Mouse (Mus musculus): ENCODE measurements around the gene Kif3a.
A peak's percentile ranks its signal among the peaks of the same experiment; 100 is the strongest.

Gene Kif3a

DNA sequence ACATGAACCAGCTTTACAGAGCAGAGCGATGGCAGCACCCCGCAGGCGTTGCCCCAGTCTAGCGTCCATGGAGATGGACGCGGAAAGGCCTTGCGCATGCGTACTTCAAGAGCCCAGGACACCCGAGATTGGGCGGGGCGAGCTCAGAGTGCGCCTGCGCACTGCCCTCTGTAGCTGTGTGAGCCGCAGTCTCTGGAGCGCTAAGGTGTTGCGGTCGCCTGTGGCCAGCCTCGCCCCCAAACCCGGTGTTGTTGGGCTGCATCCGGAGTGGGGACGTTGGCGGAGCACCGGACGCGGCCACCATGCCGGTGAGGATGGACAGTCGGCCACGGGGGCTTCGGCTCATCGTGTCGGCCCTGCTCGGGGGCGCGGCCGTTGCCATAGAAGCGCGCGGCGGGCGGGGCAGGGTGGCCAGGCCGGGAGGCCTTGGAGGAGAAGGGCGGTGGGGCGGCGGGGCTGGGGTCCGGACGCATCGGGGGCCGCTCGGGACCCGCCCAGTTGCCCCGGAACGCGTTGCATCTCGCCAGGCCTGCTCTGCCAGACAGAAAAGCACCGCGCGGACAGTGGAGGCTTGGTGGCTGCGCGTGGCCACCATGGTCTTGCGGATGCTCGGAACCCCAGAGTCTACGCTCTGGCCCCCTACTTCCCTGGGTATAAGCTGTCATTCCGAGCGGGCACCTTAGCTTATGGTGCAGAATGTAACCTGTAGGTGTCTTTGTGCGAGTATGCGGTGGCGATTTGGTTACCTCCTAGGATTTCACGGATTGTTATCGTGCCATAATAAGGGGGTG lies at the start of gene Kif3a:
Gene Kif3a (plus strand): TSS at position 156 of the 791 bp plus-strand sequence.
- peak; percentile 93 for ATAC-seq (ENCODE audit: insufficient number of reproducible peaks, low FRiP score, low TSS enrichment)

- no peak for ATAC-seq (ENCODE audit: insufficient number of reproducible peaks, low FRiP score, low TSS enrichment)
Observed at GRCm38 (mm10) chr11:53518759-53519158, 48.4 kb upstream of the Kif3a start.

DNA sequence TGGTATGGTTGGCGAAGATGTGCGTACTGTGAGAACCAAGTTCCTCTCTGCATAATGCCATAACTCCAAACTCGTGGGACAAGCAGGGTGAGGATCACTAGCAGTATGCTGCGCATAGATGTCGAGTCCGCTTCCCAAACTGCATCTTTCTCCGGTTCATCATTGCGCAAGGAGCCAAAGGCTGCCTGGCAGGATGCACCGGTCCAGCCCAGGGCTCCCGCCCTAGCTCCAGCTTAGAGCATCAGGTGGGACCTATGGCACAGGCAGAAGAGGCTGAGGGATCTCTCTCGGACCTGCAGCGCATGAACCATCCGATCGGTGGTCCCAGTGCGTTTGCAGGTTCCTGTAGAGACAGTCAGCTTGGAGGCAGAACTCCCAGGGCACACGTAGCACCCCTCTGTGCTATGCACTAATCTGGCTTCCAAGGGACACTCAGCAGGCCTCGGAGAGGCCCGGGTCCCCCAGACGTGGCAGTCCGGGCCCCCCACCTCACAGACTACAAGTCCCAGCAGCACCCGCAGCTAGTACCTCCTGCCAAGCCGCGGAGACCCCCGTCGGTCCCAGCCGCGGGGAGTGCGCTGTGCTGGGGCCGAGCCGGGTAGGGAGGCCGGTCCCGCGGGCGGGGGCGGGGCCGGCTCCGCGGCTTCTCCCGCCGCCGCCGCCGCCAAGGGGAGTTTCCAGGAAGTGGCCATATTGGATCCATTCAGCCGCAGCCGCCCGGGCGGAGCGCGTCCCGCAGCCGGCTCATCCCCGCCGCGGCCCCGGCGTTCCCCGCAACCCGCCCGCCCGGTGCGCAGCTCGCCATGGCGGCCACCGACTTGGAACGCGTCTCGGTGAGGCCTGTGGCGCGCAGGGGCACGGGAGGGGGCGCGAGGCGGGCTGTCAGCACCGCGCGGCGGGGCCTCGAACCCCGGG lies 47.7 kb upstream of the Kif3a start, which contains the start of gene Sept8:
Gene Sept8 (plus strand): TSS at position 51 of the 915 bp plus-strand sequence.
- peak; percentile 49; the same call in 1 of the 2 replicates for ATAC-seq (ENCODE audit: insufficient number of reproducible peaks, low FRiP score, low TSS enrichment)

GRCm38 (mm10) chr11:53520122-53520978 lies 46.8 kb upstream of the Kif3a start:
- ATAC-seq (ENCODE audit: insufficient number of reproducible peaks, low FRiP score, low TSS enrichment): peak; percentile 59; the same call in 1 of the 2 replicates

GRCm38 (mm10) chr11:53521120-53521820 lies 45.9 kb upstream of the Kif3a start:
- ATAC-seq (ENCODE audit: insufficient number of reproducible peaks, low FRiP score, low TSS enrichment): no peak

- no peak for ATAC-seq (ENCODE audit: insufficient number of reproducible peaks, low FRiP score, low TSS enrichment)
Observed at GRCm38 (mm10) chr11:53521821-53522131, 45.4 kb upstream of the Kif3a start.

DNA sequence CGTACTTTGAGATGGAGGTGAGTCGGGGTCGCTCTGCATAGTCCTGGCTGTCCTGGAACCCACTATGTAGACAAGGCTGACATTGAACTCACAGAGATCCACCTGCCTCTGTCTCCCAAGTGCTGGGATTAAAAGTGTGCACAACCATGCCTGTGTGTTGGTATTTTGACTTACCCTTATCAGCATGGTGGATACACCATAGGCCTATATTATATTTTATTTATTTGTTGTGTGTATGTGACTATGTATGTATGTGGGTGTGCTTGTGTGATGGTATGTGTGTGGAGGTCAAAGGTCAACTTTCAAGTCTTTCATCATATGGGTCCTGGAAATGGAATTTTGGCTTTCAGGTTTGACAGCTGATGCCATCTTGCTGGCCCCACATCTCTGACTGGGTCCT lies 44.8 kb upstream of the Kif3a start:
- no peak for ATAC-seq (ENCODE audit: insufficient number of reproducible peaks, low FRiP score, low TSS enrichment)

DNA sequence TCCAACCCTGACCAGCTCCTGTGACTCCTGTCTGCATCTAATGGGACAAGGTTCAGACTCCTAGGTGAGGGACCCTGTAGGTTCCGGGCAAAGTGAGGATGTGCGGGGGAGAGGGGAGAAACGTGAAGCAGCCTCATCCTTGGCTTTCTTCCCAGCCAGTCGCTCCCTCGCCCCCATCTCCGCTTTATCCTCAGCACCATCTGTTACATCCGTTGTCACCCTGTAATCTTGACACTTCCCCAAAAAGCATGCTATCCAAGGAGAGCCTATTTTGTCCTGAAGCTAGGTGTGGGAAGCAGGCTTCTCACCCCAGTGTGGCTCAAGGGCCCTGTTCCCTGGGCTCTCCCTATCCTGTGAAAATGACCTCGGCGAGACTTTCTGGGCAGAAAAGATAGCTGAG lies 44.2 kb upstream of the Kif3a start:
- ATAC-seq (ENCODE audit: insufficient number of reproducible peaks, low FRiP score, low TSS enrichment): peak; percentile 42; the same call in 1 of the 2 replicates

GRCm38 (mm10) chr11:53523545-53524405 lies 43.4 kb upstream of the Kif3a start:
- ATAC-seq (ENCODE audit: insufficient number of reproducible peaks, low FRiP score, low TSS enrichment): no peak

GRCm38 (mm10) chr11:53524905-53525304 lies 42.3 kb upstream of the Kif3a start:
- ATAC-seq (ENCODE audit: insufficient number of reproducible peaks, low FRiP score, low TSS enrichment): no peak

- no peak for ATAC-seq (ENCODE audit: insufficient number of reproducible peaks, low FRiP score, low TSS enrichment)
Observed at GRCm38 (mm10) chr11:53525461-53525860, 41.7 kb upstream of the Kif3a start.

GRCm38 (mm10) chr11:53528397-53529252 lies 38.6 kb upstream of the Kif3a start:
- ATAC-seq (ENCODE audit: insufficient number of reproducible peaks, low FRiP score, low TSS enrichment): no peak

DNA sequence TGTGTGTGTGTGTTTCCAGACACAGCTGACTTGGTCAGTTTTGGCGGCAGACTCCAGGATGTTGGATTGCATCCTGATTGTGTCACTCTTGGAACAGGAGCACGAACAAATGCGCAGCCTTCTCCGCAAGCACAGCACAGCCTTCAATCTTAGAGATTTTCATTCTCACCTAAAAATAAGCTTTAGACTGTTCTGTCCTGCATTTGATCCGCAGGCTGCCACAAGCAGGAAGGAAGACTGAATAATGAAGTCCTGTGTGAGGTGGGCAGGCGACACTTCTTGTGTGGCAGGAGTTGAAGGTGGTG lies 38.0 kb upstream of the Kif3a start:
- ATAC-seq (ENCODE audit: insufficient number of reproducible peaks, low FRiP score, low TSS enrichment): no peak; the same call in 1 of the 2 replicates

GRCm38 (mm10) chr11:53530001-53530400 lies 37.2 kb upstream of the Kif3a start:
- no peak for ATAC-seq (ENCODE audit: insufficient number of reproducible peaks, low FRiP score, low TSS enrichment)

DNA sequence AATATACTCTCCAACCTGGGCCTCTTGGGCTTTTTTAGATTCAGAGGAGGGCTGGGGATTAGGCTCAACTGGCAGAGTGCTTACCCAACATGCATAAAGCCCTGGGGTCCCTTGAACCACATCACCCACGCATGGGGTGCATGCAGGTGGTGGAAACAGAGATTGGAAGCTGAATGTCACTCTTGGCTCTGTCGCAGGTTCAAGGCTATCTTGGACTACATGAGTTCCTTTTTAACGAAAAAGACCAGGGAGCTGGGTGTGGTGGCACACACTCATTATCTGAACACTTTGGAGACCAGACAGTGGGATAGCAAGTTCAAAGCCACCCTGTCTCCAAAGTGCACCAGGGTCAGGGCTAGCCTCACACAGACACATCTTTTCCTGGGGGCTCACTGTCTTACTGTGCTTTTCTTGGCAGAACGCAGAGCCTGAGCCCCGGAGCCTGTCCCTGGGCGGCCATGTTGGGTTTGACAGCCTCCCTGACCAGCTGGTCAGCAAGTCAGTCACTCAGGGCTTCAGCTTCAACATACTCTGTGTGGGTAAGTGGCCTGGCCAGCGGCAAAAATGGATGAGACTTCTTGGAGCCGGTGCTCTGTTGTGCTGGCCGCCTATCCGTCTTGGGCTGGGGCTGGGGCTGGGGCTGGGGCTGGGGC lies 35.5 kb upstream of the Kif3a start:
- no peak for ATAC-seq (ENCODE audit: insufficient number of reproducible peaks, low FRiP score, low TSS enrichment)

- no peak for ATAC-seq (ENCODE audit: insufficient number of reproducible peaks, low FRiP score, low TSS enrichment)
Observed at GRCm38 (mm10) chr11:53532231-53532620, 35.0 kb upstream of the Kif3a start.

GRCm38 (mm10) chr11:53539002-53539491 lies 28.1 kb upstream of the Kif3a start:
- no peak for ATAC-seq (ENCODE audit: insufficient number of reproducible peaks, low FRiP score, low TSS enrichment)

Data from cerebellum, adult (tissue).